Mouse (Mus musculus): Measurements from ENCODE around the gene Ergic2.
A peak's percentile ranks its signal among the peaks of the same experiment; 100 is the strongest.
"Not testable (repeated sequence)": the region's sequence is repeated elsewhere in the genome, so short reads cannot be mapped to it uniquely, and the experiment has no call there.

Ergic2 gene

DNA sequence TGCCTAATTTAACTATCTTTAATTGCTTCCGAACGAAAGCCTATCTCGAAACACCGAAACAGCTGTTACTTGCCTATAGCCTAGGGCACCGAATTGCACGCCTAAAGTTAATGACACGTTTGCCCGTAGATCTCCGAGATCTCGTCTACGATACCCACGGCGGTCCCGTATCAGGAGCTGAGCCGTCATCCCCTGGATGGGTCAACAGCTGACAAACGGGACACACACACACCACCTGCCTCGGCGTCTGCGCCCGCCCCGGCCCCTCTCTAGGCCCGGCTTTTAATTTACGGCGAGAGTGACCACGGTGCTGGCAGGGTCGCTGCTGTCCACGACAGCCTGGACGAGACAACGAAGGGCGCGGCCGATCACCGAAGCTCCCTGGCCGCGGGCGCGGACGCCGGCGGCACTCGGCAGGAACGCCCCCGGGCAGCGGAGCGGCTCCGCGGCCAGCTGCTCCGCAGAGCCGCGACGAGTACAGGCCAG is 740 bp downstream of the Ergic2 start:
- DNase-seq (ENCODE audit: low spot score): no peak

DNA sequence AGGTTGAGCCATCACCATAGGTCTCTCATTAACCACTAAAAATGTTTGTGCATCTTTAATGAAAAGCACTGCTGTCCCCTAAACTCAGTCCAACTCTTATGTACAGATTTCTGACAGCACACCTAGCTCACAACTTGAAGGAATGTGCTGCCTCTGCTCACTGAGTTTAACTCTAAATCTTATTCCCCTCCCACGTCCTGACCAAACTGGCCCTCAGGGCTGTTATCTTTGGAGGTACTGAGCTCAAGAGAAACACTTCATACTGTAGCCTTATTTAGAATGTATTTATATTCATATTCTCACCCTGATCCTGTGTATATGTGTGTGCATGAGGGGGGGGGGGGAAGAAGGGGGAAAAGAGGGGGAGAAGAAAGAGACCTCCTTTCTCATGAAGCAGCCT is 4.7 kb downstream of the Ergic2 start:
- DNase-seq (ENCODE audit: low spot score): no peak

DNA sequence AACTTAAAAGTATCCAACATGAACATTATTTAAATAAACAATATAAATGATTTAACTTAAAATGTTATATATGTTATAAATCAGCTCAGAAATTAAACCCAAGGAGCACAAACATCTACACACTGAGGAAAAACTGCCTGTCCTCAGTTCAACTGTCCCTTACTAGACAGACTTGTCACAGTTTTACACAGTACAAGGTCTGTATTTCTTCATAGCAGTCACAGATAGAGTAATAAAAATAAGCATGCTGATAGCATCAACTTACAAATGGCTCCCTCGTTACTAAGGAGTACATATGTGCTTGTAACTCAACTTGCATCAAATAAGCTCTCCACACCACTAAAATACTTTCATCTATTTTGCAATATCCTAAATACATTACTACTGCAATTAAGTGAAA is 7.0 kb downstream of the Ergic2 start:
- no peak for DNase-seq (ENCODE audit: low spot score)

DNA sequence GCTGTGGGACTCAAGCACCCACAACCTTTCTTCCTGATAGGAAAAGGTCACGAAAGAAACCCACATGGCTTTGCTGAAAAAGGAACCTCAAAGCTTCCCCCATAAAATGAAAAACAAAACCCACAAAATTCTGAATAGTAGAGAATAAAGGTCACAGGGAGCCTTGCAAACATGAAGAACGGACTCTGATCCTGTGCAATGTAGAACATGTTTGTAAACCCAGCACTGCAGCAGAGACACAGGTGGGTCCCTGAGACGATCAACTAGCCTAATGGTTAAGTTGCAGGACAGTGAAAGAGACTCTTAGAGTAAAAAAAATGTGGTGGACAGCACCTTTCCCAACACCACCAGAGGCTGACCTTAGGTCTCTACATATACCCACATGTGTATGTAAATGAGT is 12.4 kb downstream of the Ergic2 start:
- no peak for DNase-seq (ENCODE audit: low spot score)

DNA sequence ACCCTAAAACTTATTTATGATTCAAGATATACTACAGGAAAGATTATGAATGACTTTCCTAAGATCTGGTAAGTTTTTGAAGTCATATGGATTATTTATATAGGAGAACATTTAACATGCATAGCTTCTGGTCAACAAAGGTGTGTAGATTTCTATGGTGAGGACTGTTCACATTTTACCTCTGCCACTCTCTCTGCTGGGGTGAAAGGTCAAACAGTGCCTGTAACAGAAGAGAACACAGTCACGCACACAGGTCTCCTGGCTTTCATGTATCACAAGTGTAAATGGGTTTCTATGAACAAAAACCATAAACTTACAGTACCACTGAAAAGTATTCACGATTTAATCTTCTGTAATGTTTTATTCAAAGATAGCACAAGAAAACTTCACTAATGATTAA is 13.0 kb downstream of the Ergic2 start:
- DNase-seq (ENCODE audit: low spot score): no peak

DNA sequence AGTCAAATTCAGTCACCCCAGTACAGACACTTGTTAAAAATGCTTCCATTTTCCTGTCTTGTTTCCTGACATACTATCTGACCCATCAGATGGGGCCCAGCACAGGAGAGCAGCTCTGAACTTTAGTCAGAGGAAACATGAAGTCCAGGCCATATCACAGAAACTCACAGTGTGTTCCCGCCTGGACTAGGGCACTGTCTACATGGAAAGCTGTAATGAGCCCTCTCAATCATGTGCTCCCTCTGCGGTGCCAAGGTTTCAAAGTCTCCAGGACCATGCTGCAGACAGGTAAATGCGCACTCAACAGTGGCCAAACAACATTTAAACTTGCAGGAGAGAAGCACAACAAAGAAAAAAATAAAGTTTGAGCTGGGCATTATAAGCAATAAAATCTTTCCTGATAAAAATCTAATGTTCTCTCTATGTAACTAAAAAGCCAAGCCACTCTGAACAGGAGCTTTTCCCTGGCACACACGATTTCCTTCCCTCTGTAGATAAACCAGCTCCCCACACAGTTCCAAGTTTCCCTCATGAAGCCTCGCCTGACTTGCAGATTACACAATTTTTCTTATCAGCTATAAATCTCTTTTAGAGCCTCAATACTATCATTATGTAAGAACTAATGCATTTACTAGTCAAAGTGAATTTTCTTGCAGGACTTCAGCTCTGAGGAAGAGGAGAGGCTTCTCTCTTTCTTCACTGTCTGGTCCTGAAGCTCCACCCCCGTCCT is 18.0 kb downstream of the Ergic2 start:
- DNase-seq (ENCODE audit: low spot score): no peak

DNA sequence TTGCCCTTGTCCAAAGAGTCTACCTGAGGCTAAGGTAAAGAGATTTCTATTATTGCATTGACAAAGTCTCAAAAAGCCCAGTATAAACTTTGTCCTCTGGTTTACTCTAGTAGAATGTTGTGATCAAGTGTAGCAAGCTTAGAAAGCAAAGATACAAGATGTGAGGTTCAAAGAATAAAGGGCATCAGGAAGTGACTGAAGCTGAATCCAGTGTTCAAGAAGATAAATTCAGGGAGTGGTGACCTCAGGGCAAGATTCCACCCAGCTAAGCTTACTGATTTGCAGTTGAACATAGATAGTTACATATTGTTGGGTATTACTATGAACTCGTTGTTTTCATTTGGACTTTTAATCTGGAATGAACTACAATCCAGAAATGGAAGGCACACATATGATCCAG is 26.5 kb downstream of the Ergic2 start:
- DNase-seq (ENCODE audit: low spot score): no peak

DNA sequence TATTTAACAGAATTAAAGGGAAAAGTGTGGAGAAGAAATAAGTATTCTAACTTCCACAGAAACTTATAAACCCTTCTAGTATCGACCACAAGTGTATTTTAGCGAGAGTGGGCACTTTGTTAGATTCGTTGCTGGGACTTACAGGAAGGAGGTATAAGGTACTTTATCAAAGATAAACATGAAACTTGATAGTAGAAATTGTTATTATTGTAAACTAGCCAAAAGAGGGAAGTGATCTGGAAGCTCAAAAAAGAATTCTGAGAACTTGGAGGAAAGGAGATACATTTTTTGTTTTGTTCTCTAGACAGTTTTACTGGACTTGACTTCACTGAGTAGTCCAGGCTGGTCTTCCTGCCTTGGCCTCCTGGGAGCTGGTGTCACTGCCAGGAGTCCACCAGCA is 39.3 kb downstream of the Ergic2 start:
- no peak for DNase-seq (ENCODE audit: low spot score)

DNA sequence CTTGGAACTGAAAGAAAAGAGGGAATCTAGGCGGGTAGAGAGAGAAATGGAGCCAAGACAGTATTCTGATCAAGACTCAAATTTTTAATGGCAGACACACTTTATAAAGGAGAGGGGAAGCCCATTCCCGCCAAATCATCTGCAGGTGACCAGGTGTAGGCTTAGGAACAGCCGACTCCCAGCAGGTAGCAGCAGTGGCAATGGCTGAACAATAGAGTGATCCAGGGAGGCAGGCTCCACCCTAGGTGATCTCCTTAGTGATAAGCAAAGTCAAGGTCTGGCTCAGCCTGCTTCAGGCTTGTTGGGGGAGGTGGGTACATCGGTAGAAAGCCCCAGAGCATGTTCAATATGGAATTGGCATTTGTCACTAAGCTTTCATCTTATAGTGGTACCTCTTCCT is 59.9 kb downstream of the Ergic2 start:
- DNase-seq (ENCODE audit: low spot score): not testable (repeated sequence)

DNA sequence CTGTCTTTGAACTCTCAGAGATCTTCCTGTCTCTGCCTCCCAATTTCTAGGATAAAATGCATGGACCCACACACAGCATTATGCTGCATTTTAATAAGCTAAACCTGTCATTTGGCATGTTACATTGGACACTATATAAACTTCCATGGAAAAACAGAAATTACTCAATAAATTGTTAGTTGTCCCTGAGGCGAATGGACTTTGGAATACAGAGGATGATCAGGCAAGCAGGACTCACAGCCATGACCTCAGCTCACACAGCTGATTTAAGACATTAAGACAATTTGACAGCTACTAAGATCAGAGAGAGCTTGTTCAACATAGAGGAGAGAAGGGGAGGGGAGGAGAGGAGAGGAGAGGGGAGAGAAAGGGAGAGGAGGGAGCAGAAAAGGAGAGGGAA is 69.8 kb downstream of the Ergic2 start:
- no peak for DNase-seq (ENCODE audit: low spot score)

DNA sequence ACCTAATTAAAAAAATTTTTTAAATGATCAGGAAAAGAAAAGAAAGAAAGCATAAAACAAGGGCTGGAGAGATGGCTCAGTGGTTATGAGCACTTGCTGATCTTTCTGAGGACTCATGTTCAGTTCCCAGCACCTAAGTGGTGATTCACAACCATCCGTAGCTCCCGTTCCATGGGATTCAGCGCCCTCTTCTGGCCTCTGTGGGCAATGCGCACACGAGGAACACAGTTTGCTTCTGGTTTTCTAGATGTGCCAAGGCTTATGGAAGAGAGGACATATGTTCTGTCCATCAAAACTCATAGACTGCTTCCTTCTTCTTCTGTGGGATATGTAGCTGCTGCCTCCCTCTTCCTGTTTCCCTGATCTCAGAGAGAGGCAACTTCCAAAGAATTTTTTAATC is 70.3 kb downstream of the Ergic2 start:
- no peak for DNase-seq (ENCODE audit: low spot score)

DNA sequence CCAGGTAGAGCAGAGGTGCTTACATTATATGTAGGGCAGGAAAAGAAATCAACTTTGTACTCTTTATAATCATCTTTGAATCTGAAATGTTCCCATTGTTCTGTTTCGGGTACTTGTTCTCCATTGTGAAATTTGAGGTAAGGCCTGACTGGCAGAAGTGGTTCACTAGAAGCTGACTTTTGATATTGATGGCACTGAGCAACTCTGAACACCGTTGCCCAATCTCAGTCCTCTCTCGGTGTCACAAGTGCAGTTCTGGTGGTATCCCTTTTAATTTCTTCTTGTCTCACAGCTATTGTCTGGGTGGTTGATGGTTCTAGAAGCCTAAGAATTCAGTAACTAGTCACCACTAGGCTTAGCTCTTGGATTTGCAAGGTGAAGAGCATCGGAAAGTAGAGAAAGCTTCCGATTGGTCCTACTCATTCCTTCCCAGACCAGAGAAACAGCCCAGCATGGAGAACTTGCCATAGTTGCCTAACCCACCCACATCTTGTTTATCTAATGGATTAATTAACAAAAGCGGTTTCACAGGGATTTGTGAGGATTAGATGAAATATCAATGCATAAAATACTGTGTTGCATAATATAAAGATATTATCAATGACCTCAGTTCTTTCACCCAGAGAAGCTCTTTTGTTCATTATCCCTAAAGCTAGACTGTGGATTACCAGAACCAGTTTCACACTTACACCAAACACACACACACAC is 72.7 kb downstream of the Ergic2 start:
- no peak for DNase-seq (ENCODE audit: low spot score)

DNA sequence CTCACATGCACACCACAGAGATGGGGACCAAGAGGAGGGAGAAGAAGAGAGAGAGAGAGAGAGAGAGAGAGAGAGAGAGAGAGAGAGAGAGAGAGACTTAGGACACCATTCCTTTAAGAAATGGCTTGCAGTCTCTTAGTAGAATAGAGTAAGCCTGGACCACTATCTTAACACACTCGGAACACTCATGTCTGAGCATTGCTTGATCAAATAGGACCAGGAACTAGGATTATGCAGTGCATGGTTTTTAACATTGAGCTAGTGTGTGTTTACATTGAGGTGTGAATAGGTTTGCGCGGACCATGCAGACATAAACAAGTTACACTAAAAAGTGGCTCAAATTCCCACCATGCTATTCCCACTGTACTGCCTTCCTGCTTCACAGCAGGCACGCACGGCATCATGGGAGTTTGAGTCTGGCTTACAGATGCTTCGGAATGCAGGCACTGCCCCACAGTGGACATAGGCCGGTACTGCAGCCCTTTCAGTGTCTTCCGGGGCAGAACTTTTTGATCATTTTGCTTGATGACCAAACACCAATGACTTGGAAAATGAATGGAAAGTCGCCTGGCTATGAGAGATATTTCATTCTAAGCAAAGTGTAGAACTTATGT is 76.3 kb downstream of the Ergic2 start:
- peak; percentile 49 for DNase-seq (ENCODE audit: low spot score)

DNA sequence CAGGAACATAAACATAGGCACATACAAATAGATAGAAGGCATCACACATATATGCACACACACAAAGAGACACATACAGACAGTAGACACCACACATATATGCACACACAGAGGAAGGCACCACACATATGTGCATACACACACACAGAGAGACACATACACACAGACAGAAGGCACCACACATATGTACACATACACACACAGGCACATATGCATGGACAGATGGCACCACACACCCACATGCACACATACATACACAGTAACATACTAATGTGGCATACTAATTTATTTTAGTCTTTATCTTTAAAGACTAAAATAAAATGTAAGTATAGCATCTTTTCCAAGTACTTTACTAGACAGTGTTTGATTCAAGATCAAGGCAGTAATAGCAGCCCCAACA is 78.6 kb downstream of the Ergic2 start:
- no peak for DNase-seq (ENCODE audit: low spot score)

DNA sequence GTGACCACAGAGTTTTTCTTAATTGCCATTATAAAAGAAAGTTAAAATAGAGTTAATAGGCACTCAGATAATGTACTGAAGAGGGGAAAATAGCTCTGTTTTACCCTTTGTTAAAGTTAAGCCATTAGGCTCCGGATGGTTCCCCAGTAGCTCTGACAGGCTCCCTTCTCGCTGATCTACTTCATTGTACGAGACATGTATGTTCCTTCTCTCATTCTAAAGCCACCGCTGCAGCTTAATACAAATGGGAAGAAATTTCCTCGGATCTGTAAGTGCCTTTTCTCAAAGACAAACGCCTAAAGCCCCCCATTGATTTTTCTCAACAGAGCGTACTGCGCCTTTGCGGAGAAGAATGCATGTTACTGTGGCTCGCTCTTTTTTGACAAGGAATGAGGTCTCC is 79.9 kb downstream of the Ergic2 start:
- DNase-seq (ENCODE audit: low spot score): no peak

Measured in yolk sac, embryonic 10.5 days (tissue).